Mouse (Mus musculus) right cerebral cortex, adult 18-20 months (tissue): Measurements from ENCODE around the gene Cldn17.
A peak's percentile ranks its signal among the peaks of the same experiment; 100 is the strongest.

Experiments used
- DNase-seq: peaks from one replicate; pipeline ENCODE4 v3.0.0; 2022; ENCODE audit warnings: mixed read lengths

Cldn17 gene

DNA sequence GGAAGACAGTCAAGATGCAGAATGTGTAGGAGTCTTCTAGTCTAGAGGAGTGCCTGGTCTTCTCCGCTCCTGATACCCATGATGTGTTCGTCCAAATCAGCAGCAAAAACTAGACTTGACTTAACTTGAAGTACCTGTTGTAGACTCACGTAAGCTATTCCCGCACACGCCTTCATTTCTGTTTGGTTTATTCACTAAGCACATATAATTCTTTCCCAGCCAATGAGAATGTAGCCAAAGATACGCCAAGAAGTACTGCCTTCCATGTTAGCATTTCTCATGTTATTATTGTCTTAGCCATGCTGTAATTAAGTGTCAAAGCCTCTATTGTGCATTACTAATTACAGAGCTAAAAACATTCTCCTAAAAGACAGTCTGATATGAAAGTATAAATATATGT, at the start of gene Cldn17:
TSS of gene Cldn17 (minus strand) at position 101 of the 400 bp plus-strand sequence.
- no peak for DNase-seq

- DNase-seq, result peak; percentile 7
These were observed 35.7 kb upstream of the Cldn17 start for GRCm38 (mm10) chr16:88542488-88542887.

DNA sequence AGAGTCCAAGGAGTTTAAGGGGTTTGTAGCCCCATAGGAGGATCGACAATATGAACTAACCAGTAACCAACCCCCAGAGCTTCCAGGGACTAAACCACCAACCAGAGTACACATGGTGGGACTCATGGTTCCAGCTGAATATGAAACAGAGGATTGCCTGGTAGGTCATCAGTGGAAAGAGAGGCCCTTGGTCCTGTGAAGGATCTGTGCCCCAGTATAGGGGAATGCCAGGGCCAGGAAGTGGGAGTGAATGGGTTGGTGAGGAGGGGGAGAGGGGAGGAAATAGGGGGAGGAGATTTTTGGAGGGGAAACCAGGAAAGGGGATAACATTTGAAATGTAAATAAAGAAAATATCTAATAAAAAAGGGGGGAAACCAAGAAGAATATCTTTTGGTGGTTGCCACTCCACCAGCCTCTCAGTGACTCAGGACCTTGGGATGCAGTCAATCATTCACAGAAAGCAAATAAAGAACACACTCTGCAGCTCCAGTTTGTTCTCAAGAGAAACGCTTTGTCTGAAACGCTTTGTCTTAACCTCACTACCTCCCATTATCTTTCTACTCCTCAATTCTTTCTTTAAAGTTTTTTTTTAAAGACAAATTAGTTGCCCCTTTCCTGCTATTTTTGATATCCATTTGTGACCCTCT, 33.2 kb upstream of the Cldn17 start:
- DNase-seq, result no peak

DNA sequence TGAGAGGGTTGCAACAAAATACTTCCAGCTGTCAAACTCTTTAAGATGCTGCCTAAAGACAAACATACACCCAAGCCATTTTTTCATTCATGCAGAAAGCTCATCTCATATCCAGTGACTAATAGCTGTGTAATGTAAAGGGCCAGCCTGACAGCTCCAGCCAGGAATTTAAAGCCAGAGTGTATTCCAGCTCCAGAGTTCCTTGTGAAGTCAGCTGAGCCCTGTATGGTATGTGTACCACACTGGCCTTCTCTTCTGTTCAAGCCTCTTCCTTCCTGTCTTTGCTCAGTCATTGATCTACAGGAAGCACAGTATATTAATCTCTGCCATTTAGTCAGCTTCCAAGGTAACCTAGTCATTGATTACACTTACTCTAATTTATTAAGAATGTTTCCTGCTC, 4.6 kb upstream of the Cldn17 start:
- no peak for DNase-seq

GRCm38 (mm10) chr16:88508150-88508549, 1.4 kb upstream of the Cldn17 start:
- DNase-seq, result no peak

DNA sequence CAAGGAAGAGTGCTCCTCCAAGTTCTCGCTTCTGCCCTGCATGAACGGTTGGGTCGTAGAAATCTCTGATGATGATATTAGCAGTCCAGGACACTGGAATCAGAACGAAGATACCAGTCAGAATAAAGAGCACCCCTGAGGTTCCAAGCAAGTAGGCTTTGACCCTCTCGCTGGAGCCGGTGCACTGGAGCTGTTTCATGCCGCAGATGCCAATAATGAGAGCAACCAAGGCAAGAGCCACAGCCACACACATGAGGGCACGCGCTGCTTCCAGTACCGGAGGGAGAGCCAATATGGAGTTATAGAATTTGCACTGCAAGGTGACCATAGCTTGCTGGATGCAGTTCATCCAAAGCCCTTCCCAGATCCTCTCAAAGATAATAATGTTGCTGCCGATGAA, 440 bp downstream of the Cldn17 start:
- no peak for DNase-seq

DNA sequence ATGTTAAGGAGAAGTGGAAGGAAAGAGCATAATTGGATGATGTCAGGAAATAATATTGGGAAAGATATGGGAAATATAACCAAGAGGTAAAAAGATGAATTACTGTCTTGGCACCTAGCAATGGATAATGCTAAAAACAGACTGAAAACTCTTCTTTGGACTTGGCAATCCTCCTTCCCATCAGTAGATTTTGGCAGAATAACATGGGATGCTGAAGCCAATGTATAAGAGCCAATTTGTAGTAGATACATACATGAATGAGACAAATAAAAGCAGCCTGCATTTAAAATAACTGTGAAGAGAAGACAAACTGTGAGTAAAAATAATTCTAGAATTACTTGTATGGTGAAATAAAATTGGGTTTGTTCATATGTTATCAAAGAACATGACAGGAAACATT, 18.7 kb downstream of the Cldn17 start:
- no peak for DNase-seq

DNA sequence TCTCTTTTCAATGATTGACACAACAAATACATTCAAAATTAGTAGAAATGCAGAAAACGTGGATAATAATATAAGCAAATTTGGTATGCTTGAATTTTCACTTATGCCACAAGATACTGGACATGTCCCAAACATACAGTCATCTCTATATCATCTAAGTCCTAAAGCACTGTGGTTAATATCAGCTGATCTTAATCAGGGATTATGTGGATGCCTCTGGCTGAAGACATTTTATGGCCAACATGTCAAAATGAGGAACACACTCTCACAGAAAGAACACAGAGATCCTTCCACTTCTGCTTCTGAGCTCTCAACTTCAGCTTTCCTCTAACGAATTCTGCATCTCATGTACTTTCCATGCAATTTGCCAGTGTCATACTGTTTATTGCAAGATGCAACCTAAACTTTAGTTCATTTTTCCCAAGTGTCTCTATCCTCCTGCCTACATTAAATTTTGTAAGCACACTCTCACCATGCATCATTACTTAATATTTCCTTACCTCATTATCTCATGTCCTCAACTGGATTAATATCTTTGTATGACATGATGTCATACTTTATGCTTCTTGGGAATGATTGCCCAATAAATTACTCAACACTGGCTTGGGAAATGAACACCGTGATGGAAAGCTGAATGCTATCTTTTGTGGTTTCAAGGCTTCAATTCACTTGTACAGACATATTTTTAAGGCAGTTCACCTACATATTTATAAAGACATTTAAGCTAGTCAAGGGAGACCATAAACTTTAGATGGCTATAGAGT, 26.6 kb downstream of the Cldn17 start:
- no peak for DNase-seq

GRCm38 (mm10) chr16:88463235-88463634, 43.5 kb downstream of the Cldn17 start:
- no peak for DNase-seq
